Mouse (Mus musculus) olfactory bulb, adult 2 months (tissue): Measurements from ENCODE around the gene Stom.

Experiments
- CTCF ChIP-seq: fragments of 200-500 bp; IDR thresholded peaks from 2 replicates; pipeline ENCODE4 v1.5.1; 2012; ENCODE audit warnings: low read depth, mild to moderate bottlenecking, low read length, moderate library complexity; ENCODE audit not compliant: insufficient read depth
- POLR2A ChIP-seq: fragments of 200-500 bp; IDR thresholded peaks from 2 replicates; pipeline ENCODE4 v1.6.1; 2012; ENCODE audit warnings: mild to moderate bottlenecking, low read depth, low read length, moderate library complexity; ENCODE audit not compliant: insufficient read depth

GRCm38 (mm10) chr2:35292700-35293099, 44.1 kb downstream of the Stom start:
- no peak for TF ChIP-seq CTCF
- no peak for TF ChIP-seq POLR2A
